Mouse (Mus musculus) R1 (cell line): ENCODE measurements around the gene Gpr156.

Experiments used
- DNase-seq: peaks from one replicate; pipeline ENCODE4 v3.0.0-alpha.2; 2018; ENCODE audit warnings: low read depth, low spot score

The Gpr156 gene

DNA sequence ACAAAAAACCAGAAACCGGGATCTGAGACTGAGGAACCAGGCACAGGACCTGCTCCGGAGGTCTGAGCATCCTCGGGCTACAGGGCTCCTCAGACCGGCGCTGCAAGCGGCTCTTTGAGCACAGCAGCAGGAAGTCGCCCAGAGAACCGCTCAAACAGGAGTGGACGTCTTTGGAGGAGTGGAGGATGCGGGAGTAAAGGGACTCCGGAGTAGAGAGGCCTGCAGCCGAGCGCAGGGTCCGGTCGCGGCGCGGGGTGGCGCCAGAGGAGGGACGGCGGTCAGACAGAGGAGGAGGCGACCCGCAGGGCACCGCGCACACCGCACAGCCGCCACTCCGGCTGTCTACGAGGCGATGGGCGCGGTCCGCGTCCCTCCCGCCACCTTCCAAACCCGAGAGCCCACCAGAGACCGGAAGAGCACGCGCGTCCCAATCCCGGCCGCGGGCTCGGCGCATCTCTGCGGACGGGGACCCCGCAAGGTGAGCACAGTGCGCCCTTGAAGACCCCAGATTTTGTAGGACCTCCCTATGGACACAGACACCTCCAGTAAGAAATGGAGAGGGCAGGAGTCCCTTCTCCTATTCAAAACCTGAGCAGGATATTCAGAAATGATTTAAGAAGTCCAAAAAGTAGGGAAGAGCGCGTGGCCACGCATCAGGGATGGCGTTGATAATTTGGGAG, at the start of gene Gpr156:
Gene Gpr156, plus strand, starts transcription at position 359 of the 680 bp plus-strand sequence.
- peak; percentile 35 for DNase-seq

GRCm38 (mm10) chr16:37867791-37868505, 48.3 kb upstream of the Gpr156 start, which contains the start of gene Lrrc58:
Lrrc58 (plus strand) TSS chr16:37868389.
- DNase-seq: peak; percentile 67

DNA sequence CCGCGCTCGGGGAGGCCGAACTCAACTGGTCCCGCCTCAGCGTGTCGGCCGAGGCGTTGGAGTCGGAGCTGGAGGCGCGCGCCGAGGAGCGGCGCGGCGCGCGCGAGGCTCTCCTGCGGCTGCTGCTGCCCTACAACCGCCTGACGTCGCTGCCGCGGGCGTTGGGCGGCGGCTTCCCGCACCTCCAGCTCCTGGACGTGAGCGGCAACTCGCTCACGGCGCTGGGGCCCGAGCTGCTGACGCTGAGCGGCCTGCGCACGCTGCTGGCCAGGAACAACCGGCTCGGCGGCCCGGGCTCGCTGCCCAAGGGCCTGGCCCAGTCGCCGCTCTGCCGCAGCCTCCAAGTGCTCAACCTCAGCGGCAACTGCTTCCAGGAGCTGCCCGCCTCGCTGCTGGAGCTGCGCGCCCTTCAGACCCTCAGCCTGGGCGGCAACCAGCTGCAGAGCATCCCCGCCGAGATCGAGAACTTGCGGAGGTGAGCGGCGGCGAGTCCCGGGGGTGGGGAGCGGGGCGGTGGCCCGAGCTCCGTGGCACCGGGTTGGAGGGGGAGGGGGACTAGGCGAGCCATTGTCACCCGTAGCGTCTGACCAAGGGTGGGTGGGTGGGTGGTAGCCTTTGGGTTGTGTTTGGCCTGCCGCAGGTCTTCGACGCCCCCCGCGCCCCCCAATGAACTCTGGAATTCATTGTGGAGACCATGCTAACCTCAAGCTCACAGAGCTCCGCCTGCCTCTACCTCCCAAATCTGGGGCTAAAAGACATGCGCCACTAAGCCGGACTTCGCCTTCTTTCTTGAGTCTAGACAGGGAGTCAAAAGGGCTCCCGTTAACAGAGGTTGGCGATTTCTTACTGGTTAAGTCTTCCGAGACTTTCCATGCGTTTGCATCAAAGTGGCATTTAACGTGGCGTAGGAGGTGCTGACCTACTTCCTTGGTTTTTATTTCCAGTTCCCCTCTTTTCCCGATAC, 47.5 kb upstream of the Gpr156 start:
- DNase-seq: peak; percentile 74

DNA sequence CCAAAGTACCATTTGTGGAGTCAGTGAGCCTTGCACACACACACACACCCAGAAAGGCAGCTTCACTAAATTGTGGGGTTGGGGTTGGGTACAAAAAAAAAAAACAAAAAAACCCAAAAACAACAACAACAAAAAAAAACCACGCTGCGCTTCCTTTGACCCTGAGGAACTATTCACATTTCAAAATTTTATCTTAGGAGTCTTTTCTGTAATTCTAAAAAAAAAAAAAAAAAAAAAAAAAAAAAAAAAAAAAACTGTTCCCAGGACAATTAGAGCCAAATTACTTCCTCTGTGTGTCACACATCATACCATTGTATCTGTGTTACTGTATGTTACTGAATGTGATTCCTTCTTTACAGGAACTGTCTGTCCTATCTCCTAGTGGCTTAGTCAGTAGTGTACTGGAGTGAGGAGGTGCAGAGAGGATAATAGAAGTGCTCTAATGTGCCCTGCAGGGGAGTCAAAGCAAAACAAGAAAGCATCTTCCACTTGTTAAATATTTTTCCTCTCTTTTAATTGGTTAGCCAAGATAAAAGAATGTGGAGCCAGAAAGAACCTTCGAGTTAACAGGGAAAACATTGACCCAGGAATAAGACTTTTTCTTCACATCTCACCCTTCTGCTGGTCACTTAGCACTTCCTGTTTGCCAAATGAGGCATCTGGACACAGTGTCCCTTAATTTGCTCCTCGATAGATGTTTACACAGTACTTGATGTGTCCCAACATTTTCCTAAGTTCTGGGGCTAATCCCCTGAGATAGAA, 46.6 kb upstream of the Gpr156 start:
- DNase-seq: peak; percentile 30

DNA sequence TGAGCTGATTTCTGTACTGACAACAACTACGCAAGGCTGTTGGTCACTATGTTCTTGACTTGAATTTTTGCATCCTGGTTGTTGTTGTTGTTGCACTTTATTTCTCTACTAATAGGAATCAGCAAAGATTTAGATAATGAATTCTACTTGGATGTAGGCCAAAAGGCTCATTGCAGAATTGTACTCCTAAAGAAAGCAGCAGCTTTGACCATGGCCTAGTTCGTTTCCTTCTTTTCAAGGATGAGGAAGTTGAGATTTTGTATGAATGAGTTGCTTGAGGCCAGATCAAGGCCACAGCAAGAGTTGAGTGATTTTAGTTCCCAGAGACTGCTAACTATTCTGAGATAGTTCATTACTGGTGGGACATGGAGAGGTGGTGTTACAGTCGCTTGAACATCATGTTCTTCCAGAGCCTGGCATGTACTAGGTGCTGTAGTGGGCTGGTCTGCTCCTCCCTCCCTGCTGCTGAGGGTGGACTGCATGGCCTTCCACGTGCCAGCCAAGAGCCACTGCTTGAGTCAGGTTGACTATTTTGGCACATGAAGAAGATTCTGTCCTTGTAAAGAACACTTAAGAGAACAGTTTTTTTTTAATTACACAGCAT, 45.1 kb upstream of the Gpr156 start:
- DNase-seq: no peak

GRCm38 (mm10) chr16:37874501-37875235, 41.6 kb upstream of the Gpr156 start:
- no peak for DNase-seq

- DNase-seq: no peak
Observed at GRCm38 (mm10) chr16:37877406-37877805, 38.9 kb upstream of the Gpr156 start.

- no peak for DNase-seq
Observed at GRCm38 (mm10) chr16:37878951-37879505, 37.3 kb upstream of the Gpr156 start.

DNA sequence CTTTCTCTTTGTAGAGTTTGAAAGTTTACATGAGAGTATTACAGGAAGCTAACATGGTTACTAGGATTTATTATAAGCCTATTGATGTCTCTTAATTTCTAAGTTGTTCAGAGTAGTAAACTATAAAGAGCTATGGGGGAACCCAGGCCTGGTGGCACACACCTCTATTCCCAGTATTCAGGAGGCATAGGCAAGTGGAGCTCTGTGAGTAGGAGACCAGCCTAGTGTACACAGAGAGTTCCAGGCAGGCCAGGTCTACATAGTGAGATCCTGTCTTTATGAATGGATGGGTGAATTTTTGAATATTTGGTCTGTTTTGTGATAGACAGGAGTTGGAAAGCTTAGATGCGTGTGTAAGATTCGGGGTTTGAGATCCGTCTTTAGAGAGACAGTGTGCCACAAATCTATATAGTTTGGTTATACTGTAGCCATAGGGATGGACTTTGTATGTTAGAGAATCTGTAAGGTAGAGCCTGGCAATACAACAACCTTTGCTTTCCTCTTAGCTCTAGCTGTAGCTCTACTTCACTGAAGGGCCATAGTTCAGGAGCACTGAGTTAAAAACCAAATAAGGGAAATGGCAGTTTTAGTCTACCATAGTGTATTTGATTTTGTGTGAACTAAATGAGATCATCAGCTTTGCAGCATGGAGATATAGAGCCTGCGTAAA, 36.4 kb upstream of the Gpr156 start:
- no peak for DNase-seq

DNA sequence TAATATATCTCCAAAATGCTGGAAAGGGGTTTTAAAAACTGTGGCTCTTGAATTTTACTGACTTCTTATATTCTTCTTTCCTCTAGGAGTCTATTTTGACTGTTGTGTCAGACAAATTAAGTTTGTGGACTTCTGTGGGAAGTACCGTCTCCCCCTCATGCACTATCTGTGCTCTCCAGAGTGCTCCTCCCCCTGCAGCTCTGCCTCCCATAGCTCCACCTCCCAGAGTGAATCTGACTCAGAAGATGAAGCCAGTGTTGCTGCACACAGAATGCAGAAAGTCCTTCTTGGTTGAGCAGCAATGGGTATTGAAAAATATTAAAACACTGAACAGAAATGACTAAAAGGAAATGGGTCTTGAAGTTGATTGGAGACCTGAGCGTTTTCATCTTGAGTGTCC, 35.1 kb upstream of the Gpr156 start:
- DNase-seq: peak; percentile 14

GRCm38 (mm10) chr16:37888986-37889385, 27.3 kb upstream of the Gpr156 start:
- no peak for DNase-seq

DNA sequence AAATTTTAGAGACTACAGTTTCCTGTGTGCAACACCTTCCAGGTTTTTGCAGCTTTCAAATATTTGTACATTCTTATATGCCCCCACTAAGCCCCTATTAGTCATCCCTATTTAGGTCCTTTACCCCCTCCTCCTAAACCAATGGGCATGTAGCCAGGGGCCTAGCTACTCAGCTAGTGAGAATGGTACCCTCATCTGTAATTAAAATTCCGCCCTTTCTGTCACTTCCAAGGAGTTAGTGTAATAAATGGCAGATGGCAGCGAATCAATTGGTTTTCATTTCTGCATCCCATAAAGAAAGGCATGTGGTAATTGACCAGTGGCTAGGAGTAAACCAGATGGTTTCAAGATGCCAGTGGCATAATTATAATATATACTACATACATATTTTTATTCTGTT, 23.6 kb upstream of the Gpr156 start:
- no peak for DNase-seq

DNA sequence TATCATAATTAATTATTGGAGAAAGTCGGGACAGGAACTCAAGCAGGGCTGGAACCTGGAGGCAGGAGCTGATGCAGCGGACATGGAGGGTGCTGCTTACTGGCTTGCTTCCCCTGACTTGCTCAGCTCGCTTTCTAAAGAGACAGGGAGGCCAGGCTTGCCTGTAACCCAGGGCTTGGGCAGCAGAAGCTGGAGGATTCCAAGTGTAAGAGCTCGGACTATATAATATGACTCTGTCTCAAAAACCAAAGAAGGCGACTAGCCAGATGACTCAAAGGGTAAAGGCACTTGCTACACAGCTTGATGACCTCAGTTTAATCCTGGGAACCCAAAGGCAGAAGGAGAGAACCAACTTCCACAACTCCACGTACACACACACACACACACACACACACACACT, 22.9 kb upstream of the Gpr156 start:
- no peak for DNase-seq

DNA sequence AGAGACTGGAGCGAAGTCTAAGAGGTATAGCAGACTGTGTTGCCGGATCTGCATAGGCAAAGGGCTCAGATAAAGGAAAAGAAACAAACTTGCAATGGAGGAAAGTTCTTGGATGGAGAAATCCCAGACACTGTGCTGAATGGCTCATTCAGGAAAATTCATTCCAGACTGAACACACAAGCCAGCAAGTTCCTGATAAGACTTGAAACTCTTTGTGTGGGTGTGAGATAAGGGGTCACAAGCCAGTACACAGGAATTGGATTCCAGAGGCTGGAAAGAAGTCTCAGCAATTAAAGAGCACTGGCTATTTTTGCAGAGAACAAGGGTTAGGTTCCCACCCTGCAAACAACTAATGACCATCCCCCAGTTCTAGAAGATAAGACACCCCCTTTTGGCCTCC, 22.4 kb upstream of the Gpr156 start:
- DNase-seq: no peak

DNA sequence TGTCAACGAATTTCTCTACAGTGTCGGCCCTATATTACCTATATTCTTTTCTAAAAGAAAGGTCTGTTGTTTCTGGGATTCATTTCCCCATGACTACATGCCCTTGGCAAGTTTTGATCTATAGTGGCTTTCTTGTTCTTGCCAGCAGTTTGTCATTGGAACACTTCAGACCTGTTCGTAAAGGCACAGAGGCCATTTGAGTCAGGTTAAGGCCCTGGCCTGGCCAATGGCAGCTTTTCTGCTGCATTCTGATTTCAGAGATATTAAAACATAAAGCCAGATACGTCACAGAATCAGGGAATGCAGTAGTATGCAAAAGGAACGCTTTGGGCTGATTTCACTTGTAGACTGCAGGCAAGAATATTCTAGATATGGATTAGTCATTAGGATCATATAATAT, 17.5 kb upstream of the Gpr156 start:
- DNase-seq: no peak

- no peak for DNase-seq
Observed at GRCm38 (mm10) chr16:37899357-37899756, 16.9 kb upstream of the Gpr156 start.

GRCm38 (mm10) chr16:37901318-37901717, 15.0 kb upstream of the Gpr156 start:
- DNase-seq: peak; percentile 26

DNA sequence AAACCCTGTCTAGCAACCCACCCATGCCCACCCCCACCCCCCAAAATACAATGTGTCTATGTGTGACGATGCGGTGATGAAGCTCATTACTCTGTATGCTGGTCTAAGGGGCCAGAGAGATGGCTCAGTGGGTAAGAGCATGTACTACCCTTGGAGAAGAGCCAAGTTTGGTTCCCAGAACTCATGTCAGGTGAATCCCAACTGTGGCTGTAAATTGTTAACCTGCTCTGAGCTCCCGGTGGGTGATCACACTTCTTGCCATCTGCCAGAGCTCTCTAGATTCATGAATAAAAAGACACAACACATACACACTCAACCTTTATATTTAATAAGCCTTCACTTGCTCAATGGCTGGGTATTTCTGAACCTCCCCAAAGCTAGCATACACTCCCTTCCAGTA, 9.8 kb upstream of the Gpr156 start:
- no peak for DNase-seq

DNA sequence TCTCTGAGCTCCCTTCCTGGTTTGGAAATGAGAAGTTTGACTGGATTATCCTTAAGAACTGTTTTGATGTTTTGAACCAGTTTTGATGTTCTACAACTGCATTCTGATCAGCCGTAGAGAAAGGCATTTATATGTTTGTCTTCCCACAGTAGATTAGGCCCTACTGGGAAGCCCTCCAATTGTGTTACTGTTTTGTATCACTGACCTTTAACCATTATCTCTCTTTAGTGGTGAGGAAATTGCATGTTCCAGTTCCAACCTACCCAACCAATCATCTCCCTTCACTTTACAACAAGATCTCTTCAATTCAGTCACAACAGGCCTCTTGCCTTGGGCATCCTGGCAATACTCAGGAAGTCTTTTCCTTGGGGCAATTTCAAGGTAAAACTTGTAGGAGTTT, 5.2 kb upstream of the Gpr156 start:
- DNase-seq: no peak
